Mouse (Mus musculus) adrenal gland, postnatal 4 days (tissue): ENCODE results near the gene Surf4. TPM values are rescaled to one million over a fixed set of nuclear protein-coding genes. Genes with fewer than 3 reads are reported as not detected.
A peak's percentile ranks its signal among the peaks of the same experiment; 100 is the strongest.

Experiments
- DNase-seq, 2 experiments: peaks; one replicate each; pipeline ENCODE4 v3.0.0; 2021 to 2022; ENCODE audit warnings: low spot score in 2 of 2, mixed read lengths in 2 of 2
- long read RNA-seq, 2 experiments: library from polyadenylated mRNA; stranded (forward); transcript quantifications; one replicate each; pipeline ENCODE4 v2.0.0; 2021
- total RNA-seq, 2 experiments: library from RNA; stranded (reverse); gene quantifications; 2 replicates each; pipeline ENCODE4 v1.2.3; 2021

Surf4 gene
- 100 to 1,000 TPM; 151 to 163 TPM for total RNA-seq
- long read RNA-seq, experiment 1, transcript Surf4-201 (6 exons, 3,281 nt): major isoform, 106 of 128 reads
- long read RNA-seq, experiment 1, partial matches to known transcripts: 1 of 128 reads
- long read RNA-seq, experiment 1, other reads (novel, unspliced or antisense): 21 of 128 reads
- long read RNA-seq, experiment 2, transcript Surf4-201 (6 exons, 3,281 nt): major isoform, 197 of 263 reads
- long read RNA-seq, experiment 2, partial matches to known transcripts: 11 of 263 reads
- long read RNA-seq, experiment 2, other reads (novel, unspliced or antisense): 55 of 263 reads

DNA sequence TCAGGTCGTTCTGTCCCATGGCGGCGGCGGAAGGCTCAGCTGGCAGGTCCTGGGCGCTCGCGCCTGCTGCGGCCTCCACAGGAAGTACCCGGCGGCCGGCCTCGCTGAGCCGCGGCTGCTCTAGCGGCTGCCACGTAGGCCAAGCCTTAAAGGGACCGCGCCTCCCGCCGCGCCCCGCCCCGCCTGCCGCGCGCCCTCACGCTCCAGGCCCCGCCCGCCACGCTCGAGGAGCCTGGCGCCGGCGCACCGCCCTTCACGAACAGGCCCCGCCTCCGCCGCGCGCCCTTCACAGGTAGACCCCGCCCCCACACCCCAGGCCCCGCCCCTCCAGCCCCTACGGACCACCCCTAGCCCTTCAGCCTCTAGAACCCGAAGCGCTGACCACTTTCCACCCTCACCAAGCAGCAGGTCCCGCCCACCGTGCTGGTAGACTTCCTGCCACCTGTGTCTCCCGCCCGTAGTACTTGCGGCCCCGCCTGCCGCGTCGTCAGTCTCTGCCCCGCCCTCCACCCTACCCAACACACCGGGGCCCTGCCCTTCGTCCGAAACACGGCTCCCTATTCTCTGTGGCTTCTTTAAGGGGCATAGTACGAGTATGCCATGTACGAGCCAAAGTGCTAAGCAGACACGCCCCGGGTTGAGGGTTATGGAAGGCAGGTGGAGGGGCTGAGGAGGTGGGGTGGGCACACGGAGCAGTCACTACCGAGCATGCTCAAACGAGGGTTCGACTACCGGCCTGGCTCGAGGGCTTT is at the start of gene Surf4, which contains the start of gene Stkld1:
TSS of gene Surf4 (minus strand) at position 625 of the 752 bp plus-strand sequence.
TSS of gene Stkld1 (plus strand) at position 744 of the 752 bp plus-strand sequence.
- DNase-seq: peak; percentile 83 to 84

DNA sequence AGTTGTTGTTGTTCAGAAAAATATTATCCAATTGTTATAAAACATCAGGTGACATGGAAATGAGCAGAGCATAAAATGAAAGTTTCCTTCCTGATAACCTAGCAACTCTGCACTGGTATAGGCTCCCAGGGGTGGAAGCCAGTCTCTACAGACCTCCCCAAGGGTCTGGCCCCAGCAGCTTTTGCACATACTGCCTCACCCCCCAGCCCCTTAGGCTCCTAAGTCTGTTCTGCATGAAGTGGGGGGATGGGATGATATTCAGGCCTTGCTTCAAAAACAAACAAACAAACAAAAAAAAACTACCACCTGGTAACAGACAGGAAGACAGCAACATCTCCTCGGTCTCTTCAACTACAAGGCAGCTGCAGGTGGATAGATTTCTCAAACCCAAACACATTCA is 46.6 kb upstream of the Surf4 start:
- DNase-seq: no peak

DNA sequence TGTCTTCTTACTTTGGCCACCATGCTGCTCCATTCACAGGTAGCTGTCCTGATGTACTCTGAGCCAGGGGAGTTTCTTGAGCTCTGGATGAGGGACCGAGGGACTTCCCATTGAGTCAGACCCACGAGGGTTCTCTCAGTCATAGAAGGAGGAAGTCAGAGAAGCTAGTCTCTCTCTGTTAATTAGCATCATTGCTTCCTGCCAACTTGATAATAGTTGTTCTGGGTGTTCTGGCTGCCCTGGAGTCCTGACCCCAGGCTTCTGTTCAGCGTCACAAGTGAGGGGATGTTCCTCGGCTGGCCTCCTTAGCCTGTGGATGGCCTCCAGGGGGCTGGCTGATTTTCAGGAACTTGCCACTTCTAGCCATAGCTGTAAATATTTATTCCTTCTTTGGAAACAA is 40.2 kb upstream of the Surf4 start:
- no peak for DNase-seq

GRCm38 (mm10) chr2:26973116-26973515 is 39.4 kb upstream of the Surf4 start, which contains the start of gene Adamts13:
Gene Adamts13, plus strand, starts transcription at chr2:26973416.
- DNase-seq: no peak

GRCm38 (mm10) chr2:26967262-26967661 is 33.5 kb upstream of the Surf4 start:
- DNase-seq: no peak

DNA sequence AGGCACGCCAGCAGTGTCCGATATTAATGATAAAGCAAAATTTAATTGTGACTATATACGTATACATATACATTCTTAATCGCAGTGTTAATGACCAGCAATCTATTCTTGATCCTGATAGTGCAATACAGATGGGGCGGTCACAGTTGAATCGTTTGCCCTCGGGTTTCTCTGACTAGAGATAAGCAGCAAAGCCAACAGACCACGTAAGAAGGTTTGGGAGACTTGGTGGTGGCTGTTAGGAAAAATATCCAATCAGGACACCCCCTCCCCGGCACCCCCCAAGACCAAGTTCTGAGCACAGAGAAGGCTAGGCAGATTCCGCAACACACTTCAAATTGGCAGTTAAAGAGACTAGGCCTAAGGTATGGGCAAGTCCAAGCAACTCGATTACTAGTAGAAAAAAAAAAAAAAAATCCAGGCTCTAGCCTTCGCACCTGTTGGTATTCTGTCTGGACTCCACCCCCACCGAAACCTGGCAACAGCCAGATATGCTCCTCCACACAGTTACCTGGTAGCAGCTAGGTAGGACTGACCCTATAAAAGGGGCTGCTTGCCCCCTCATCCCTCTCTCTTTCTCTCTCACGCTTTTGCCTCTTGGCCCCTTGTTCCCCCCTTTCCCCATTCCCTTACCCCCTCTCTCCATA is 31.1 kb upstream of the Surf4 start:
- DNase-seq: no peak

- peak; percentile 80 to 90 for DNase-seq
Observed at GRCm38 (mm10) chr2:26963923-26964723, 30.4 kb upstream of the Surf4 start, which contains the start of gene Rexo4. Gene Rexo4, minus strand, starts transcription at chr2:26964386.

- no peak for DNase-seq
Observed at GRCm38 (mm10) chr2:26960756-26961155, 27.0 kb upstream of the Surf4 start.

- no peak for DNase-seq
Observed at GRCm38 (mm10) chr2:26957488-26957859, 23.7 kb upstream of the Surf4 start.

DNA sequence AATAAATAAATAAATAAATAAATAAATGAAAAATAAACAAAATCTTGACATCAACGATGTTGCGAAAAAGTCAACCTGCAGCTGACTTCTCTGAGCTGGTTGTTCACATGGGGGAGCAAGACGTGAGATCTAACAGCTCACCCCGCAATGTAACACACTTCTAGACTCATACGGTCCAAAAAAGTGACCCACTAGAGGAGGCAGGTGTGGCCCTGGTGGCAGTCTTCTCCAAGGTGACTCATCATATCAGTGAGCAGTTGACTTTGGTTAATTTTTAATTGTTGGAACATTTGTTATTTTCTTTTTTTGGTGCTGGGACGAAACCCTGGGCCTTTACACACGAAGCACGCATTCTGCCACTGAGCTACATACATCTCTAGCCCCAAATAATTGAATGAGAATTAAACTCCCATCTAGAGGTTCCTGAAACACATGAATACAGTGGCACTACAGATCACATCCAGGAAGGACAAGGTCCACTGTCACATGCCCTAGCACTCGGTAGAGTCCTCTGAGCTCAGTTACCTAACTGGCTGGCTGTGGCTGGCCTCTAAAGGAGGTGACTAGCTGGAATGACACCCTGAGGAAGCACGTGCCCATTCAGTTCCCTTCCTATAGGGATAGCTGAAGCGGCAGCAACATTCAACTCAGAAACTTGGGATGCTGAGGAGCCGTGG is 23.2 kb upstream of the Surf4 start:
- DNase-seq: no peak

DNA sequence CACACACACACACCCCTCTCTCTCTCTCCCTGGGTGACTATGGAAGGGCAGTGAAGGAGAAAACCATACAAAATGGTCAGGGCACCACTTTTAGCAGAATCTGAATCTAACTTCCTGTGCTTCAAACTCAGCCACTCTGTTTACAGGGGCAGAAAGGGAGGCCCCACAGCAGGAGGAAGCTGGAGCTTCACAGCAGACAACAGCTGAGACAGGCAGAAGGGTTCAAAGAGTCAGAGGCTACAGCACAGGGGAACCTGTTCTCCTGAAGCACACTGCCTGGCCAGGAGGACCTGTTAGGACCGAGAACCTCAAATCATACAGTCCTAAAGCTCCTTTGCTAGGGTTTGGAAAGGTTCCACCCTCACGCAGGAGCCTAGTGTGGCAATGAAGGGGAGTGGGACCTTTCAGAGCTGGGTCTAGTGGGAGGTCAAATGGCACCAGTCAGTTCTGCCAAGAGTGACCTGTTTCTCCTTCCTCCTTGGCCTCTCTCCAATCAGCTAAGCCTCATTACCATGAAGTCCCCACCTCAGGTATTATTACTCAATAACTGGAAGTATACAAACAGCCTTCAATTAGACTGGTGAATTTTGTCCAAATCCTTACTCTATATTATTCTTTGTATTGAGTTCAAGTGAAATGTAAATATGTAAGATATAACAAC is 21.1 kb upstream of the Surf4 start:
- DNase-seq: no peak

DNA sequence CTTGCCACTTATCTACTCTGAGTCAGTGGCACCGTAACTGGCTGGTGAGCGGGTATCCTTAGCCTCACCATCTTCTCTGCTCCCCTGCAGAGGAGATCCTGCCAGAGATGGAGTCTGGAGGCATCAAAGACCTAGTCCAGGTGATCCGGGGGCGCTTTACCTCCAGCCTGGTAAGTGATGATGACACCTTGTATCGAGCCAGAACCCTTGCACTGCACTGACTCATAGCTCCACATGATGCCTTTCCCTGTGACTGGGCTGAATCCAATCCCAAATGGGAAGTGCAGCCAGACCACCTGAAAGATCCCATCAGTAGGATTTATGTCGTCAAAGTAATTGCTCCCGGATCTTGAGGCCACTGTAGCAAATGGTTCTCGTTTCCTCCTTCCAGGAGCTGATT is 19.1 kb upstream of the Surf4 start:
- no peak for DNase-seq

DNA sequence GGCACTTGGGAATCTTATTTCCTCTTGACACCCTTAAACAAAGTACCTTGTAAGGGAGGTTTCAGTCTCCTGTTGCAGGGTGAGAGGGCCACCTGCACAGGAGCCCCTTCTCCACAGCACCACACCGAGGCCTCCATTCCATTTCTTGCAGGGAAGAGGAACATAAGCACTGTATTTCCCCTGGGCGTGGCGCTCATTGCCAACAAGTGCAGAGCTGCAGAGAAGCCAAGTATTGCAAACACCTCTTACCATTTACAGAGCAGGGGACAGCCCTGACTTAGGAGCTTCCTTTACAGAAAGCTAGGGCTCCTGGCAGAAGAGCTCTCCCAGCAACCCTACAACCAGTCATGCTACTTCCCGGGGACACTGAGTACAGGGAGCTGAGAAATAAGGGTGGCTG is 18.5 kb upstream of the Surf4 start:
- no peak for DNase-seq

DNA sequence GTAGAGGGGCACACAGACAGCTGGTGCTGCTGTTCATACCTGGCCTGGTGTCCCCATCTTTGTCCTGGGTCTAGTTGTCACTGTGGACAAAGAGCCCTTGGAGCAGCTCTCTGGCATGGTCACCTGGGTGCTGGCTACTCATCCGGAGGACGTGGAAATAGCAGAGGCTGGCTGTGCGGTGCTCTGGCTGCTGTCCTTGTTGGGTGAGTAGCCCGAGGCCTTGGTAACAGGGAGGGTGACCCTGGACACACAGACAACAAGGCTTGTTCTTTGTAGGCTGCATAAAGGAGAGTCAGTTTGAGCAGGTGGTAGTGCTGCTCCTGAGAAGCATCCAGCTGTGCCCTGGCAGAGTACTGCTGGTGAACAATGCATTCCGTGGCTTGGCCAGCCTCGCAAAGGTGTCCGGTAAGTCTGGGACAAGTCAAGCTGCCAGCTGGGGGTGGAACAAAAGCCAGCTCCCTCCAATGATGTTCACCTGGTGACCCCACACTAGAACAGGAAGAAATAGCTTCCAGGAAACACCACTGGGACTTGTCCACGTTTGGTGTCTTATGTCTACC is 17.7 kb upstream of the Surf4 start:
- no peak for DNase-seq

DNA sequence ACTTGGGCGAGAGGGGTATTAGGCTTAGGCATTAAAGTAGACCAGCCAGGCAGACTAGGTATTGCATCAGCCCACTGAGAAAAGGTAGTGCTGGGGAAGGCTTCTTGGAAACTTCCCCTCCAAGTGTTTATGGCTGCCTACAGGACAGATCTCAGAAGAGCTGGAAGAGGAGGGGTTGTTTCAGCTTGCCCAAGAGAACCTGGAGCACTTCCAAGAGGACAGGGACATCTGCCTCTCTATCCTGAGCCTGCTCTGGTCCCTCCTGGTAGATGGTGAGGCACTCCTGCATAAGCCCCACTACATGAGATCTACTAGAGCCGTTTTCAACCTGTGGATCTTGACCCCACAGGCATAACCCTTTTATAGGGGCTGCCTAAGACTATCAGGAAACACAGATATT is 16.7 kb upstream of the Surf4 start:
- DNase-seq: no peak

DNA sequence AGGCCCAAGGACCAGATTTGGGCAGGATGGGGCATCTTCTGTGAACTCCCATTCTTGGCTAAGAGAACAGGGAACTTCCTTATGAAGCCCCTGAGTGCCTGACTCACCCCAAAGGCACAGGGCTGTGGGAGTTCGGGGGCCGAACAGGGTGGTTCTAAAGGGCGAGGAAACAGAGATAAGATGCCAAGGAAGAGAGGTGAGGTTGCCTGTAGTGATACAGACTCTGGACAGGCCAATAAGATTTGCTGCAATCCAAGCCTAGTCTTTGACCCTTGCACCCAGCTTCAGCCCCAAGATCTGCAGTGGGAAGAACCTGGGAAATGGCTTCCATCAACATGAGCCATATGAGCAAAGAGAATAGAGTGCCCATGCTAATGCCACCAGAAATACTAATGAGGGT is 9.5 kb upstream of the Surf4 start:
- no peak for DNase-seq

DNA sequence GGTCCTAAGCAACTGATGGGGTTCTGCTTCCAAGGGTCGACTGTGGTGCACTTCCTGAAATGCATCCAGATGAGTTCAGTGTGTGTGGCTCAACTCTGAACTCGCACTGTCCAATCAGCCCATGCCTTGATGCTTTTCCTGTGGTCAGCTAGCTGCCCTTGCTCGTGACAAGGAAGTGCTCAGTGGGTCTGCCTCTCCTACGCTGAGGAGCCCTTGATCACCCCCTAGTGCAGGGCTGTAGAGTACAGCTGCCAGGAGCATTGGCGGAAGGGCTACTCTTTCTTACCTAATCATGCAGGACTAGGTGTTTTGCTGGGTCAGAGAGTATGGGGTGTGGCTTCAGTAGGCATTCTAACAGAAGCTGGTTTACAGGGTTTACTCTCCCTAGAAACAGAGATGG is 7.8 kb upstream of the Surf4 start:
- no peak for DNase-seq

- DNase-seq: no peak
Observed at GRCm38 (mm10) chr2:26936425-26936824, 2.7 kb upstream of the Surf4 start.

- DNase-seq: no peak
Observed at GRCm38 (mm10) chr2:26935286-26935685, 1.6 kb upstream of the Surf4 start.
